Mouse (Mus musculus): ENCODE measurements around the gene Hist2h2aa1. TPM values are rescaled to one million over a fixed set of nuclear protein-coding genes. Genes with fewer than 3 reads are reported as not detected.
"Not testable (repeated sequence)": the region's sequence is repeated elsewhere in the genome, so short reads cannot be mapped to it uniquely, and the experiment has no call there.

The Hist2h2aa1 gene
- total and polyA plus RNA-seq, 2 experiments = 230 to 428 TPM

DNA sequence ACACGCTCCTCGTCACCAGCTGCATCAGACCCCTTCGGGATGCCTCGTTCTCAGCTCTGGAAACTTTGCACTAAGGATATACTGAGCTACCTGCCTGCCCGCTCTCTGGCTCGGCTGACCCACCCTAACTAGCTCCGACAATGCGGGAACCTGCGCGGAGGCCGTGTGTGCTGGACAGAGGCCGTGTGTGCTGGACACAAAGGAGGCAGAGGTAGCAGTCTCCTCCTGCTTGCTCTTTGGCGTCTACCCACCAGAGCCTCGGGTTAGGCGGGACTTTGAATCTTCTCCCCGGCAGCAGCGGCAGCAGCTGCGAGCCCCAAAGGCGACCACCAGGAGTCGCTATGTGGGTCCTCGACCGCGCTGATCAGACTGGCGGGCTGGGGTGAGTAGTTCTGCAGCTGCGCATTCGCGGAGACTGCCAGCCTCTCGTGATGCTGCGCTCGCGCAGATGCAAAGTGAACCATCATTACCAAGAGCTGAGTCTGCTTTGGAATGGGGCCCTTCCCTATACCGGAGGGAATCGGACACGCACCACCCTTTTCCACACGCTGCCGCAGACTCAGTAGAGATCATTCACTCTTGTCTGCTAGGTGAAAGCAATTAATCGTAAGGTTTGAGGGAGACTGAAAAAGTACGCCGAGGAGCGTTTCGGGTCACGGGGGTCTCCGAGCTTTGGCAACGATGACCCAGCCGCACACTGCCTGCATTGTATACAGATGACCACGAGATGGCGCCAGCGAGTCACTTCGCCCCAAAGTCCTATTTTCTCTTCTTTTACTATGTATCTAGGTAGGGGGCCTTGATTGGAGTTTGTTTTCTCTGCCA is 32.7 kb downstream of the Hist2h2aa1 start:
- Histone ChIP-seq H3K36me3 (ENCODE audit: control insufficient read depth, insufficient read depth, low read length) (no peaks in the 10 kb centered on the region), H3K27me3 (ENCODE audit: control insufficient read depth, insufficient read depth, low read length) (no peaks in the 10 kb centered on the region), H3K27ac (replicated peaks; ENCODE audit: insufficient read depth, low read depth, low read length) (no peak overlapping the region), H3K4me3 (ENCODE audit: insufficient read depth, low read depth, low read length) (peak overlapping the region; percentile 57), H3K79me2 (ENCODE audit: control insufficient read depth, insufficient read depth, low read length) (no peaks in the 10 kb centered on the region), H3K4me1 (ENCODE audit: control insufficient read depth, insufficient read depth, low read length) (no peaks in the 10 kb centered on the region), H3K9ac (ENCODE audit: low read depth, low read length) (peak overlapping the region; percentile 26)
- TF ChIP-seq POLR2A (IDR thresholded peaks at IDR 0.05; ENCODE audit: extremely low read depth, insufficient read depth, low read length) (no peak), CTCF (IDR thresholded peaks at IDR 0.05; ENCODE audit: low read depth, low read length) (peak; percentile 90)
- 2% methylated on average over 49 of the region's 49 CpGs for WGBS
- DNase-seq (ENCODE audit: extremely low read depth, low read depth, low spot score) = peak; percentile 46

DNA sequence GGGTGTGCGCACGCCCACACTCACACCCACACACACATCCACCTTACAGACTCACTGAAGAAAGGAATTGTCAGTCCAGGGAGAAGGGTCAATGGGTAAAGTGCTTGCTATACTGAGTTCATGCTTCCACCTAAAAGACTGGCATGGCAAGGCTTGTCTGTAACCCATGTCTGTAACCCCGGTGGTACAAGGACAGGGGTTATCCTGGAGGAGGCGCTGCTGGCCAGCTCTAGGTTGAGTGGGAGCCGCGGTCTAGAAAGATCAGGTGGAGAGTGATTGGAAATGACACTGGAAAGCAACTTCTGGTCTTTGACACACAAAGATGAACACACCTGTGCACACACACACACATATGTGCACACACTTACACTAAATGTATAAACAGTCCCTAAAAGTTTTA is 35.4 kb downstream of the Hist2h2aa1 start:
- Histone ChIP-seq H3K4me3 (ENCODE audit: insufficient read depth, low read depth, low read length) (no peak overlapping the region), H3K27me3 (ENCODE audit: control insufficient read depth, insufficient read depth, low read length) (peaks cover 5% of the 10 kb centered on the region), H3K36me3 (ENCODE audit: control insufficient read depth, insufficient read depth, low read length) (no peaks in the 10 kb centered on the region), H3K27ac (replicated peaks; ENCODE audit: insufficient read depth, low read depth, low read length) (no peak overlapping the region), H3K9ac (ENCODE audit: low read depth, low read length) (no peak overlapping the region), H3K79me2 (ENCODE audit: control insufficient read depth, insufficient read depth, low read length) (no peaks in the 10 kb centered on the region), H3K4me1 (ENCODE audit: control insufficient read depth, insufficient read depth, low read length) (no peaks in the 10 kb centered on the region)
- DNase-seq (ENCODE audit: extremely low read depth, low read depth, low spot score) = no peak
- WGBS = 76% methylated on average over 6 of the region's 6 CpGs
- TF ChIP-seq CTCF (IDR thresholded peaks at IDR 0.05; ENCODE audit: low read depth, low read length) = no peak
- TF ChIP-seq POLR2A (IDR thresholded peaks at IDR 0.05; ENCODE audit: extremely low read depth, insufficient read depth, low read length) = no peak

- TF ChIP-seq CTCF (IDR thresholded peaks at IDR 0.05; ENCODE audit: low read depth, low read length) = no peak
- TF ChIP-seq POLR2A (IDR thresholded peaks at IDR 0.05; ENCODE audit: extremely low read depth, insufficient read depth, low read length) = no peak
- Histone ChIP-seq H3K9ac (ENCODE audit: low read depth, low read length) (no peak overlapping the region), H3K27me3 (ENCODE audit: control insufficient read depth, insufficient read depth, low read length) (peaks cover 5% of the 10 kb centered on the region), H3K36me3 (ENCODE audit: control insufficient read depth, insufficient read depth, low read length) (no peaks in the 10 kb centered on the region), H3K79me2 (ENCODE audit: control insufficient read depth, insufficient read depth, low read length) (no peaks in the 10 kb centered on the region), H3K27ac (replicated peaks; ENCODE audit: insufficient read depth, low read depth, low read length) (no peak overlapping the region), H3K4me1 (ENCODE audit: control insufficient read depth, insufficient read depth, low read length) (no peaks in the 10 kb centered on the region), H3K4me3 (ENCODE audit: insufficient read depth, low read depth, low read length) (no peak overlapping the region)
- WGBS = 28% methylated on average over 4 of the region's 4 CpGs
- DNase-seq (ENCODE audit: extremely low read depth, low read depth, low spot score) = no peak
These were observed 39.2 kb downstream of the Hist2h2aa1 start for GRCm38 (mm10) chr3:96284457-96284856.

DNA sequence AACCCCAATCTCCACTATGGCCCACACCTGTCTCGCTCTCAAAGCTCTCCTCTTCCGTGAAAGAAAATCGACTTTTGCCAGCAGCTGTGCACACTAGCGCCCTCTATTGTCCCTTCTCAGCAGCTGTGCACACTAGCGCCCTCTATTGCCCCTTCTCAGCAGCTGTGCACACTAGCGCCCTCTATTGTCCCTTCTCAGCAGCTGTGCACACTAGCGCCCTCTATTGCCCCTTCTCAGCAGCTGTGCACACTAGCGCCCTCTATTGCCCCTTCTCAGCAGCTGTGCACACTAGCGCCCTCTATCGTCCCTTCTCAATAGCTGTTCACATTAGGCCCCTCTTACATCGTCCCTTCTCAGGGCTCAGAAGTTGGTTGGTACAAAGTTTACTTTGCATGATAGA is 42.0 kb downstream of the Hist2h2aa1 start:
- not testable (repeated sequence) for H3K27ac ChIP-seq (replicated peaks; ENCODE audit: insufficient read depth, low read depth, low read length); DNase-seq (ENCODE audit: extremely low read depth, low read depth, low spot score); H3K27me3 ChIP-seq (ENCODE audit: control insufficient read depth, insufficient read depth, low read length); H3K36me3 ChIP-seq (ENCODE audit: control insufficient read depth, insufficient read depth, low read length); H3K79me2 ChIP-seq (ENCODE audit: control insufficient read depth, insufficient read depth, low read length); H3K4me1 ChIP-seq (ENCODE audit: control insufficient read depth, insufficient read depth, low read length); H3K9ac ChIP-seq (ENCODE audit: low read depth, low read length); H3K4me3 ChIP-seq (ENCODE audit: insufficient read depth, low read depth, low read length)
- WGBS = 90% methylated on average over 11 of the region's 11 CpGs
- TF ChIP-seq CTCF (IDR thresholded peaks at IDR 0.05; ENCODE audit: low read depth, low read length) = peak; percentile 69

- no peak for TF ChIP-seq CTCF (IDR thresholded peaks at IDR 0.05; ENCODE audit: low read depth, low read length)
- no peaks in the 10 kb centered on the region for H3K79me2 ChIP-seq (ENCODE audit: control insufficient read depth, insufficient read depth, low read length)
- no peaks in the 10 kb centered on the region for H3K4me1 ChIP-seq (ENCODE audit: control insufficient read depth, insufficient read depth, low read length)
- no peak overlapping the region for H3K27ac ChIP-seq (replicated peaks; ENCODE audit: insufficient read depth, low read depth, low read length)
- no peak for DNase-seq (ENCODE audit: extremely low read depth, low read depth, low spot score)
- no peak overlapping the region for H3K4me3 ChIP-seq (ENCODE audit: insufficient read depth, low read depth, low read length)
- no peak overlapping the region for H3K9ac ChIP-seq (ENCODE audit: low read depth, low read length)
- H3K27me3 ChIP-seq (ENCODE audit: control insufficient read depth, insufficient read depth, low read length) = no peaks in the 10 kb centered on the region
- H3K36me3 ChIP-seq (ENCODE audit: control insufficient read depth, insufficient read depth, low read length) = no peaks in the 10 kb centered on the region
- 80% methylated on average over 3 of the region's 3 CpGs for WGBS
These were observed 43.9 kb downstream of the Hist2h2aa1 start for GRCm38 (mm10) chr3:96289201-96289600.

DNA sequence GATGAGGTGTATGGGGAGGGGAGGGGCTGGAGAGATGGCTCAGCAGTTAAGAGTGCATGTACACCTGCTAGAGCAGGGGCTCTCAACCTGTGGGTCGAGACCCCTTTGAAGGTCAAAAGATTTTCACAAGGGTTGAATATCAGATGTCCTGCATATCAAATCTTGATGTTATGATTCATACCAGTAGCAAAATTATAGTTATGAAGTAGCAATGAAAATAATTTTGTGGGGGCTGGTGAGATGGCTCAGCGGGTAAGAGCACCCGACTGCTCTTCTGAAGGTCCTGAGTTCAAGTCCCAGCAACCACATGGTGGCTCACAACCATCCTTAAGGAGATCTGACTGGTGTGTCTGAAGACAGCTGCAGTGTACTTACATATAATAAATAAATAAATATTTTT is 45.4 kb downstream of the Hist2h2aa1 start:
- WGBS = 92% methylated on average over 3 of the region's 3 CpGs
- not testable (repeated sequence) for H3K27ac ChIP-seq (replicated peaks; ENCODE audit: insufficient read depth, low read depth, low read length); H3K9ac ChIP-seq (ENCODE audit: low read depth, low read length); H3K36me3 ChIP-seq (ENCODE audit: control insufficient read depth, insufficient read depth, low read length); DNase-seq (ENCODE audit: extremely low read depth, low read depth, low spot score); H3K4me3 ChIP-seq (ENCODE audit: insufficient read depth, low read depth, low read length); H3K4me1 ChIP-seq (ENCODE audit: control insufficient read depth, insufficient read depth, low read length); H3K79me2 ChIP-seq (ENCODE audit: control insufficient read depth, insufficient read depth, low read length); H3K27me3 ChIP-seq (ENCODE audit: control insufficient read depth, insufficient read depth, low read length)

All from liver, adult 2 months (tissue).